Mouse (Mus musculus) liver, postnatal 0 days (tissue): Measurements from ENCODE around the gene Slc25a17.

ENCODE experiments used
- CTCF ChIP-seq: sonication (generic); IDR thresholded peaks from 2 replicates; pipeline ENCODE4 v1.5.1; 2016; ENCODE audit warnings: antibody characterized with exemption, low read depth
- EP300 ChIP-seq: IDR thresholded peaks from 2 replicates; pipeline ENCODE4 v1.6.1; 2016; ENCODE audit warnings: antibody characterized with exemption, low read depth, mild to moderate bottlenecking

- TF ChIP-seq CTCF: peak; percentile 33
- TF ChIP-seq EP300: no peak
These were observed 70.4 kb downstream of the Slc25a17 start for GRCm38 (mm10) chr15:81290230-81290629.
